Mouse (Mus musculus) right cerebral cortex, postnatal 10 days (tissue): ENCODE measurements around the gene Zfand6.

Source experiments
- DNase-seq, 2 experiments: peaks; one replicate each; pipeline ENCODE4 v3.0.0; 2021; ENCODE audit warnings: low spot score in 2 of 2

Gene Zfand6

DNA sequence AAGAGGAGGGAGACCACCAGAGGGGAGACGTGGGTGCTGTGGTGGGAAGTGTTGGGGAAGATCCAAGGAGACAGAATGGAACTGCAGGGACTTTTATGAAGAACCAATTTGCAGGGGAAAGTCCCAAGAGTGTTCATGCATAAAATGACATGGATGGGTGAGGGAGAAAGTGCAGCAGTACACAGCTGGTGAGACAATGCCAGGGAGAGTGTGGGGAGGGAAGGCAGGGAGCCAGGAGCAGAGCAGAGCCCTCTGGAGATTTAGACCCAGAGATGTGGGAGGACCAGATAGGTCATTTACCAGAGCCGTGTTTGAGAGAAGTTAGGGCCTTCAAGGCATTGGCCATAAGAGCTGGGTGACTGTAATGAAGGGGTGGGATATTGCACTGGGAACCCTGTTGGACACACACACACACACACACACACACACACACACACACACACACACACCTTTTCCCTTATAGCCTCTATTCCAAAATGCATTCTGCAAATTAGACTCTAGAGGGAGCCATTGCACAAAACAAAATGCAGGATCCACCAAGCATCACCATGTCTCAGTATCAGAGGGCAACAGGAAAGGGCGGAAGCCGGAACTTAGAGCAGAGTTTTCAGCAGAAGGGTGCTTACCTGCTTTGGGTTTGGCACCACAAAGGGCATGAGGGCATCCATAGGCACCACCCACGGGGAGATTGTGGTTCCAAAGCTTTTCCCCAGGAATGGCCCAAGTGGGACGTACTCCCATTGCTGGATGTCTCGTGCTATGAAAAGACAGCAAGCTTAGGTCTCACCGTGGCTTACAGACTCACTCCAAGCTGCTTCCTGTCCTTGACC, 95.5 kb downstream of the Zfand6 start:
- peak in 1 of 2 experiments; percentile 33 for DNase-seq

DNA sequence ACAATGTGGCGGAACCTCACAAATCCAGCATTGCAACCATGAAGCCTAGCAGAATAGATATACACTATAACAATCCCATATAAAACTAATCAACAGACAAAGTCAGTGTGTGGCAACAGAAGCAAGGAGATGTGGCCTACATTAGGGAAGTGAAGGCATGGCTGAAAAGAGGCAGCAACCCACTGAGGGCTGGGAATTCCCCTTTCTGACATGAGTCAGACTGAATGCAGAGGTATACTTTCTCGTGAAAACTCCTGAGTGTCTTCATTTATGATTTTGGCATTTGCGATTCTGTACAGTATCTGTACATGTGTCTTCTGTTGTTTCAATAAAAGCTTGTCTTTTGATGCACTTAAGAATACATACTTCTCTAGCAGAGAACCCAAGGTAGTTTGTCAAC, 98.4 kb downstream of the Zfand6 start:
- DNase-seq: peak in 1 of 2 experiments; percentile 3

- no peak for DNase-seq
Measured at GRCm38 (mm10) chr7:84590622-84591021, 99.1 kb downstream of the Zfand6 start.

DNA sequence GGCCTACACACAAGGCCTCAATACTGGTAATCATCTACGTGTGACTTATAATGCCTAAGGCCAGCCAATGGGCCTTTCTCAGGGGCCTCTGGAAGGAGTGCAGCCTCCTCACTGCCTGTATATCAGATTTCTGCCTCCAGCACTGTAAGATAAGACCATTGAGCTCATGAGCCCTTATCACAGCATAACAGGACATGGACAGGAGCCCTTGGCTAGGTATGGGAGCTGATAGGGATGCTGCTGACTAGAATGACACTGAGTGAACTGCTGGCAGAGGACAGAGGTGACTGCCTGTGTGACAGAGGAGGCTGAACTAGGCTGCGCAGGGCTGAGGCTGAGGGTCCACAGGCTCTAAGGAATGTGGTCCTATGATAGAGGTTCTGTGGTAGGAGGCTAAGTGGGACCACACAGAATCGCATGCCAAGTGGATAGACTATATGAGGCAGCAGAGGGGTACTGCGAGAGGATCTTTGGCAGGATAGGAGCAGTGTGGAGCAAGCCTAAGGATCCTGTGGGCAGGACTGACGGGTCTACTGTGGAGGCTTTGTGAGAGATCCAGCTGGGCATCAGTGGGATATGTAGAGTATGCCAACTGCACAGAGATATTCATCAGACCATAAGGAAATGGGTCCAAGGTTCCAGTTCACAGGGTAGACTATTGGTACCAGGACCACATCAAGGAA, 102.5 kb downstream of the Zfand6 start:
- DNase-seq: no peak

DNA sequence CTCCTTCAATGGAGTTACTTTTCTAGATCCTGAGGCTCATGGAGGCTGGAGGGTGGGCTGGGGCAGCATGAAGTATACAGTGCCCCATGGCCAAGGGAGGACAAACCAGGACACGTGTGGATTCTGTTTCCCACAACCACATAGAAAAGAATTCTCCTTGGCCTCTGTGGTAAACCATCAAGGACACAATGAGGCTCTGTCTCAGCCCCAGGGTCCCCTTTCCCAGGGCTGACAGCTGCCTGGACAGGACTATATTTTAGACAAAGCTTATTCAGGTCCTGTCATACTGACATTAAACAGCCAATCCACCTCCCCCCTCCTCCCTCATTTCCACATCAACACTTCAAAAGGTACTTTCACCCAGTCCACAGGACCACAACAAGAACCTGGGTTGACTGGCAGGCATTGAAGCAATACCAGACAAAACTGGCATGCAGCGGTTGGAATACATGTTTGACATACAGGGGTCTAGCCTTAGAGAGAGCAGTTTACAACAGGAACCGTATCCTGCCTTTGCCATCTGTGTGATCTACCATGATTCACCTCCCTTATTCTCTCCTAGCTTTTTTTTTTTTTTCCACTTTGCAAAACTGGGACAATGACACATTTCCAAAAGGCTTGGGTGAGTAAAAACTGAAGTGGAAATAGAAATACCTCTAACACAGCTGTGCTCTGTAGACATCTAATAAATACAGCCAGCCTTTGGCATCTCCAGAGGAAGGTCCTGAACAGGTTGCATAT, 103.2 kb downstream of the Zfand6 start:
- peak in 1 of 2 experiments; percentile 16 for DNase-seq

GRCm38 (mm10) chr7:84585086-84585485, 104.7 kb downstream of the Zfand6 start:
- DNase-seq: peak in 1 of 2 experiments; percentile 5

- DNase-seq: no peak
Measured at GRCm38 (mm10) chr7:84579769-84580168, 110.0 kb downstream of the Zfand6 start.

GRCm38 (mm10) chr7:84578841-84579240, 110.9 kb downstream of the Zfand6 start:
- DNase-seq: peak; percentile 62 to 72

- DNase-seq: peak in 1 of 2 experiments; percentile 24
Measured at GRCm38 (mm10) chr7:84577034-84577433, 112.7 kb downstream of the Zfand6 start.

GRCm38 (mm10) chr7:84566200-84566599, 123.6 kb downstream of the Zfand6 start:
- DNase-seq: no peak

- DNase-seq: no peak
Measured at GRCm38 (mm10) chr7:84564236-84564635, 125.5 kb downstream of the Zfand6 start.
